Mouse (Mus musculus) C2C12 (cell line): ENCODE results near the gene Ssh2.

Experiments used
- CEBPB ChIP-seq: IDR thresholded peaks from one replicate; pipeline ENCODE4 v1.6.1; 2011; ENCODE audit warnings: low read depth, mild to moderate bottlenecking, control low read depth, moderate library complexity
- CTCF ChIP-seq: IDR thresholded peaks from one replicate; pipeline ENCODE4 v1.5.1; 2011; ENCODE audit not compliant: control insufficient read depth, insufficient read depth, insufficient read length
- FOSL1 ChIP-seq: IDR thresholded peaks from one replicate; pipeline ENCODE4 v1.8.0; 2011; ENCODE audit warnings: mild to moderate bottlenecking, low read length; ENCODE audit not compliant: poor library complexity, insufficient read depth, severe bottlenecking
- MAX ChIP-seq: IDR thresholded peaks from one replicate; pipeline ENCODE4 v1.6.1; 2011; ENCODE audit warnings: mild to moderate bottlenecking, control low read depth
- MYOD1 ChIP-seq: IDR thresholded peaks from one replicate; pipeline ENCODE4 v1.6.1; 2011; ENCODE audit warnings: low read depth; ENCODE audit not compliant: control insufficient read depth, insufficient read length
- USF1 ChIP-seq: IDR thresholded peaks from one replicate; pipeline ENCODE4 v1.6.1; 2011; ENCODE audit warnings: low read depth, mild to moderate bottlenecking, control low read depth, moderate library complexity

DNA sequence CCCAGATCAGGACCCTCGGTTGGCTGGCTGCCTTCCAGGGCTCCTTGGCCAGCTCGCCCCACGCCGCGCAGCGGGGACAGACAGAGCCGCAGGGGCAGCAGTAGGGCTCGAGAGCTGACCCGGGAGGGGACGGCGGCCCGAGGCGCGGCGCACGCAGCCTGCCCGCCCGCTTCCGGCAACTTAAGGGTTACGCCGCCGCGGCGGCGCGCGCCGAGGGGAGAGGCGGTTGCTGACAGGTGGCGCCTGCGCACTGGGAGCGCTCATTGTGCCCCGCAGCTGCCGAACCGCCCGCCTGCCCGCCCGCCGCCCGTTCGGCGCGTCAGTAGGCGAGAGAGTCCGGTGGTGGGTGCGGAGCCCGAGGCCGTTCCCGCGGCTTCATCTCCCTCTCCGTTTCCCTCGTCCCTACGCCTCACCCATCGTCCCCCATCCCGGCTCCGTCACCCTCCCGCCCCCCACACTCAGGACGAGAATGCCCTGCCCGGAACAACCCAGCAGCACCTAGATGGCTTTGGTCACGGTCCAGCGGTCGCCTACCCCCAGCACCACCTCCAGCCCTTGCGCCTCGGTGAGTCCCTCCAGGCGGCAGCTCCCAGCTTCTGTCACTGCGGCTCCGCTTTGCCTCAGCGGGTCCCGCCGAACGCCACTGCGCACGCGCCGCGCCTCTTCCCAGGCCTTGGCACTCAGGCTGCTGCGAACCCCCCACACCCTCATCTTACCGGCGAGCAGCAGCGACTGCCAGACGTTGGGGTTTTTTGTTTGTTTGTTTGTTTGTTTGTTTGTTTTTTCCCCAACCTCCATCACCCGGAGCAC lies at the start of gene Ssh2:
- no peak for TF ChIP-seq USF1
- no peak for TF ChIP-seq CTCF
- no peak for TF ChIP-seq MYOD1
- peak; percentile 44 for TF ChIP-seq MAX
- TF ChIP-seq FOSL1 = no peak
- no peak for TF ChIP-seq CEBPB
